Mouse (Mus musculus): ENCODE measurements around the gene Phtf2.

Phtf2 gene

DNA sequence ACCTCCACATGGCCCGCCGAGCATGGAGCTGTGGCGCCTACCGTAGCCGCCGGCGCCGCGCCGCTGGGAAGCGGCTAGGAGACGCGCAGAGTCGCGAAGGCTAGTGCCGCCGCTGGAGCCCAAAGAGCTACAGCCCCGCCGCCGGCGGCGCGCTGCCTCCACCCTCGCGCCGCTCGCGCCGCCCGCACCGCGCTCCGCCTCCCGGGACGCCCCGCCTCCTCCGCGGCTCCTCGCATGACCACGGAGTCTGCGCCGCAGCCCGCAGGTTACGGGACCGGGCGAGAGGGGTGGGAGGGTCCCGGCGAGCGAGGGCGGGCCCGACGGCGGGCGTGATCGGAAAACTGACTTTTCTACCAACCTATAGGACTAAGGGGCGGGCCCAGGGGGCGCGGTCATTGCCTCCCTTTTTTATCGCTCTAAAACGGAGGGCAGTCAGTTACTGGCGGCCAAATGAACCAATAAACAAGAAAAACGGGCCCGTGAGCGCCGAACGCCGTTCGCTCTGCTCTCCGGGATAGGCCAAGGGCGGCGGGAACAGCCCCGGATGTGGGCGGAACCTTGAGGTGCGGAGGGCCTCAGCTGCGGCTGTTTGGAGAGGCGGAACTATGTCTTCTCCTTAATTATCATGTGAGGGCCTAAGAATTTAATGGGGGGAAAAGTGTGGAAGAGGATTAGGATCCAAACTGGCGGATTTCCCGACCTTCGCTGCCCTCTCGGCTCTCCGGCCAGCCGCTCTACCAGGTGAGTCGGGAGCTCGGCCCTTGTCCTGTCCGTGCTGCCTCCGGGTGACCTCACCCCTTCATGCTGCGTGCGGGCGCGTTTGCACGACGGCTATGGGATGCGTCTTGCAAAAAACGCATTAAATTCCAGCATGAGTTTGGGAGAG lies at the start of gene Phtf2, which contains the start of gene Tmem60:
TSS of gene Phtf2 (minus strand) at position 210 of the 886 bp plus-strand sequence.
TSS of gene Tmem60 (plus strand) at position 277 of the 886 bp plus-strand sequence.
- peak; percentile 98 for DNase-seq (ENCODE audit: extremely low read depth, low read depth)

DNA sequence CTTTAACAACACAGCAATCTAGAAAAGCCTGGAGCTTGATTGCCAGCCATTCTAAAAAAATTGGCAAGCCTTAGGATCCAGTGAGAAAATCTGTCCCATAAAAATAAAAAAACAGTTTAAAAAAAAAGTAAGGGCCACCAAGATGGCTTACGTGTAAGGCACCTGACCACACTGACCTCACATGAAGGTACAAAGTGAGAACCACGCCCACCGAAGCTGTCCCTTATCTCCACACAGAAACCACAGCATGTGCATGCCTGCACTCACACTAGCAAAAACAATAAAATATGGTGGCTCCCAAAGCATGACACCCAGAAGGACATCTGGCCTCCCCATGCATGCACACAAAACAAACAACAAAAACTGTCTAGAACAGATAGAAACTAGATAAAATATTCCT lies 49.4 kb upstream of the Phtf2 start:
- no peak for DNase-seq (ENCODE audit: extremely low read depth, low read depth)

DNA sequence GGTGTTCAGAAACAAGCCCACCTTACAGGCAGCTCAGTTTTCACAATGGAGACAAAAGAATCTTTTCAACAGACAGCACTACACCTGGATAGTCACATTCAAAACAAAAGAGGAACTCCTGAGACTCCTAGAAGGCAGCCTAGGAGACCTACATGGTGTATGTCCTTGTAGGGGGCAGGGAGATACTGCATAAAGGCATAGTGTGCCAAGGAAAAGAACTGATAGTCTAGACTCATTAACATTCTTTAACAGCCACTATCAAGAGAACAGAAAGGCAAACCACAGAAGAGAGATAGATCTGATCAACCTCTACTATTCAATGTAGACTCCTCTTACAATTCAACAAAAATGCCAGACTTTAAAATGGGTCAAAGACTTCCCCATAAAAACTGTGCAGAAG lies 48.5 kb upstream of the Phtf2 start:
- no peak for DNase-seq (ENCODE audit: extremely low read depth, low read depth)

DNA sequence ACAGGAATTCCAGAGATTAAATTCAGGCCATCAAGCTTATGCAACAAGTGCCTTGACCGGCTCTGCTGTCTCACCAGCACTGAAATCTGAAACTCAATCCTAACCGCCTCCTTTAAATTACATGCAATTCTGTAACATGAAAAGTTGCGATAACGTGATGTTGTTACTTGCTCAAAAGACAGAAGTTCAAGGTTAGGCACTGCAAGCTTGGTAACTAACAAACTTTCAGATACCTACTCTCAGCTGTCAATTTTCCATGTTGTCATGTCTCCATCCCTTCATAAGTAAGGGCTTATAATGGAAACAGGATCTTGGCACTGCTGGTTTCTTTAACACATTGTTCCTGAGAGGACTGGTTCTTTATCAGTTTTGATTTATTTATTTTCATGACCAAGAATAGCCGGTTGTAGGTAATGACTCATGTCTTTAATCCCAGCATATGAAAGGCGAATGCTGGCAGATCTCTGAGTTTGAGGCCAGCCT lies 47.8 kb upstream of the Phtf2 start:
- no peak for DNase-seq (ENCODE audit: extremely low read depth, low read depth)

DNA sequence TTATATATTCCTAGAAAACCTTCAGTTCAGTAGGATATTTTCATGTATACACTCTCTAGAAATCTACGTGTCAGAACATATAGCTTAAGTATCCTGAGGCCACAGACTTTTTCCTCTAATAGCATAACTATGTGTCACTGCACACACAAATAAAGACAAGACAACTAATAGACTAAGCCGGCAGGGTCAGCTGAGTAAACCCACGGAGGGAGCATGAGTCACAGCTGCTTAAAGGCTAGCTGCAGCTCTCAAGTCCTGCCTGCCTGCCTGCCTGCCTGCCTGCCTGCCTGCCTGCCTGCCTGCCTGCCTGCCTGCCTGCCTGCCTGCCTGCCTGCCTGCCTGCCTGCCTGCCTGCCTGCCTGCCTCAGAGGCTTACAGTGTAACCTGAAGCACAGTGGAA lies 43.5 kb upstream of the Phtf2 start:
- no peak for DNase-seq (ENCODE audit: extremely low read depth, low read depth)

DNA sequence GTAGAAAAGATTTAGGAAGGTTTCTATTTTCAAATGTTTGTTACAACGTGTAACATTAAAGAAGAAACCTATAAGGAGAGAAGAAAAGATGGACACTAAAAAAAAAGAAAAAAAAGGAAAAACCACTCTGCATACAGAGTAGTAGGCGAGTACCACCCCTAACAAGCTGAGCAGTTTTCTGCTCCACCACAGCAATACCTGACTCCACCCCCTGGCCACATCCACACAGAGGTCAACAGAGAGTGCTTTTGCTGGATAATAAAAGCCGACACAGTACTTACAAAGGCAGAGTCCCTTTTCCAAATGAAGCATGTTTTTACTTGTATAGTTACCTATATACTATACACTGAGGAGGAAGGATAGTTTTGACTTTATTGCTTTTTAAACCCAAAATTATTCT lies 42.7 kb upstream of the Phtf2 start:
- DNase-seq (ENCODE audit: extremely low read depth, low read depth), result no peak

DNA sequence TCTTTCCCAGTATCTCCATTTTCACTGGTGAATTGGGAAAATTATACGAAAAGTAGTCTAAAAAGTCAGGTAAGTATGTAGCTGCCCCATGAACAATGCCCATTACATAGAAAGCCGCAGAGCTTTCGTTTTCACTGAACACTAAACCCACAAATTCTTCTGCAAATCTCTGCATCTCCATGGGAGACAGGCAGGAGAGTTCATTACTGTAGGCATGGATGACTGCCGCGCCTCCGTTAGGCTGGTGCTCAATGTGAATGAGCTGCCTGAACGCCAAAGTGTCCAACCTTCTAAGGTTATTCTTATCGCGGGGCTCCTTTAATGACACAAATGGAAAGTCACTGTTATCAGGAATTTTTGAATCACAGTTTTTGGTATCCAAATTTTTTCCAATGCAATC lies 37.6 kb upstream of the Phtf2 start:
- no peak for DNase-seq (ENCODE audit: extremely low read depth, low read depth)

DNA sequence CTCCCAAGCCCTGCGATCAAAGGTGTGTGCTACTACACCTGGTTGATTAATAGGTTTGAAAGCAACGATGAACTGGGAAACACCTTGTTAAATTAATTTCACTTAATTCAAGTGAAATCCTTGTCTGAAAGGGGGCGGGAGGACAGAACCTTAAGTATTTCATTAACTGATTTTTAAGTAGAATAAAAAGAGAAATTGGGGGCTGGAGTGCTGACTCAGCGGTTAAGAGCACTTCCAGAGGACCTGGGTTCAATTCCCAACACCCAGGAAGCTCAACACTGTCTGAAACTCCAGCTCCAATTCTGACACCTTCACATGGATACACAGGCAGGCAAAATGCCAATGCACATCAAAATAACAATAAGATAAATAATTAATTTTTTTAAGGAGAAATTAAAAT lies 37.0 kb upstream of the Phtf2 start:
- no peak for DNase-seq (ENCODE audit: extremely low read depth, low read depth)

DNA sequence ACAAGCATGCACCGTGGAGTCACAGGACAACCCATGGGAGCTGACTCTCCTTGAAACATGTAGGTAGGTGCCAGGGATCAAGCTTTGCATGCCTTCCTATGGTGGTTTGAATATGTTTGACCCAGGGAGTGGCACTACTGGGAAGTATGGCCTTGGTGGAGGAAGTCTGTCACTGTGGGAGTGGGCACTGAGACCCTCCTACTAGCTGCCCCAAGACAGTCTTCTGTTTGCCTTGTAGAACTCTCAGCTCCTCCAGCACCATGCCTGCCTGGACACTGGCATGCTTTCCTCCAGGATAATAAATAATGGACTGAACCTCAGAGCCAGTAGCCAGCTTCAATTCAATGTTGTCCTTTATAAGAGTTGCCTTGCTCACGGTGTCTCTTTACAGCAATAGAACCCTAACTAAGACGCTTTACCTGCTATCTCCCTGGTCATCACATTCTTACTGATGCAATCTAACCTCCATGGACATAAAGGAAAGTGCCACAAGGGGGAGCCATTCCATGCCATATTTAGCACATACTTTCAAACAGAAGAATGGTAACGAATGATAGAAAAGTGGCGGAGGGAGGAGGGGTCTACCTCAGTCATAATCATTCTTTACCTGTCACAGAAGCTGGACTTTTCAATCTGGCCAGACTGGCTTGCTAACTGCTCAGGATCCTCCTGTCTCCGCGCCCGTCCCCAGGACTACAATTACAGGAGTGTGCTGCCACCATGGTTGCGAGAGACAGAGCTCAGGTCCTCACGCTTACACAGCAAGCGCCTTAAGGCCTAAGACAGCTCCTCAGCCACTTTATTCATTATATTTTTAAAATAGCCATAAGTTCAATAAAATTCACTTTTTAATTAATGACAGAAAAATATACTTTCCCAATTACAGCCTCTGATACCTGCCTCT lies 31.7 kb upstream of the Phtf2 start:
- DNase-seq (ENCODE audit: extremely low read depth, low read depth), result no peak

DNA sequence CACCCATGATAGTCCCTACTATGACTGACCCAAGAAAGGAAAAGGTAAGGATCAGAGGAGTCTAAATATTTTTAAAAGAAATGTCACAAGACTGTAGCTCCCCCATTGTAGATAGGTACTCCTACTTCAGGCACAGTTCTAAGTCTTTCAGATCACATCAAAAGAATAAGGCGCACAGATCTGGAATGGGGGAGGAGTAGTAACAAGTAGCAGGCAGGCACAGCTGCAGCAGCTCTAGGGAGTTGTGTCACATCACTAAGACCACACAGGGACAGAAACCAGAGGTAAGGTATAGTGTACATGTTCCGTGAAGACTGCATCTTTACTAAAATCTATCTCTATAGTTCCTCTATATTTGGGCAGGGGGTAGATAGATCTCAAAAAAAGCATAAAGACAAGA lies 29.8 kb upstream of the Phtf2 start:
- DNase-seq (ENCODE audit: extremely low read depth, low read depth), result no peak

DNA sequence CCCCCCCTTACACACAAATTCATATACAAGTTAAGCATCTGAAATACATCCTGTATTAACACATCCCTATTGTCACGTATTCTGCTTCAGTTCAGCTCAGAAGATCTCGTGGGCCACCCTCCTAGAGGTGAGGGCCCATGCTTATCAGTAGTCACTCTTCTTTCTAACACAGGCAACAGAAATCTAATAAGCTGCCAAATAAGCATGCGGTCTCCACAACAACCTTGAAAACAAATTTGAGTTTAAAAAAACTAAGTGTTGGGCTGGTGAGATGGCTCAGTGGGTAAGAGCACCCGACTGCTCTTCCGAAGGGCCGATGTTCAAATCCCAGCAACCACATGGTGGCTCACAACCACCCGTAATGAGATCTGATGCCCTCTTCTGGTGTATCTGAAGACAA lies 24.3 kb upstream of the Phtf2 start:
- DNase-seq (ENCODE audit: extremely low read depth, low read depth), result no peak

DNA sequence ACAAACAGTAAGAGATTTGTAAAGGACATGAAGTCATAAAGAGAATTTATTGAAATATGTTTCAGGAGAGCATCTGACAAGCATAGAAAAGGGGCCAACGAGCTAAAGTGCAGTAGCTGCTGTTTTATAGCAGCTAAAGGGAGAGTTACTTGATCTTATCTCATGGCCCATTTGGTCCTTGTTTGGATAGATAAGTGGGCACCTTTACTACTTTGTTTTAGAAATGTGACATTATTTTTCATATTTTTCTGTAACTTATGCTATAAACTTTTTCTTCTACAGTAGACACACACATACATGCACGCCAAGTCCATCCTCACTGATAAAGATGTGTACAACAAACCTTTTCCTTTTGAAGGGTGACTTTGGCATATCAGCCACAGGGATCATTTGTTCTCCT lies 23.5 kb upstream of the Phtf2 start:
- peak; percentile 46 for DNase-seq (ENCODE audit: extremely low read depth, low read depth)

DNA sequence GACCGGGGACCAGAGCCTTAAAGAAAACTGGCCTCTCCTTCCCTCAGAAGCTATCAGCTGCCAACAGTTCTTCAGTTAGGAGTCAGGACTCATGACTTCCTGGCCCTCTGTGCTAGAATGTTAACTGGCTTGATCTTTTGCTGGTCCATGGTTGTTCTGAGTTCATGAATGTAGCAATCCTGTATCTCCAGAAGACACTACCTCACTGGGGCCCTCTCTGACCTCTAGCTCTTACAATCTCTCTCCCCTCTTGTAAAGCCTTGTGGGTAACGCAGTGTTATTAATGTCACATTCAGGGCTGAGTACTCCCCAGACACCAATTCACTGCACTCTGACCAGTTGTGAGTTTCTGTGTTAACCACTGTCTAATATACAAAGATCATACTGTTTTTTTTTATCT lies 22.7 kb upstream of the Phtf2 start:
- no peak for DNase-seq (ENCODE audit: extremely low read depth, low read depth)

DNA sequence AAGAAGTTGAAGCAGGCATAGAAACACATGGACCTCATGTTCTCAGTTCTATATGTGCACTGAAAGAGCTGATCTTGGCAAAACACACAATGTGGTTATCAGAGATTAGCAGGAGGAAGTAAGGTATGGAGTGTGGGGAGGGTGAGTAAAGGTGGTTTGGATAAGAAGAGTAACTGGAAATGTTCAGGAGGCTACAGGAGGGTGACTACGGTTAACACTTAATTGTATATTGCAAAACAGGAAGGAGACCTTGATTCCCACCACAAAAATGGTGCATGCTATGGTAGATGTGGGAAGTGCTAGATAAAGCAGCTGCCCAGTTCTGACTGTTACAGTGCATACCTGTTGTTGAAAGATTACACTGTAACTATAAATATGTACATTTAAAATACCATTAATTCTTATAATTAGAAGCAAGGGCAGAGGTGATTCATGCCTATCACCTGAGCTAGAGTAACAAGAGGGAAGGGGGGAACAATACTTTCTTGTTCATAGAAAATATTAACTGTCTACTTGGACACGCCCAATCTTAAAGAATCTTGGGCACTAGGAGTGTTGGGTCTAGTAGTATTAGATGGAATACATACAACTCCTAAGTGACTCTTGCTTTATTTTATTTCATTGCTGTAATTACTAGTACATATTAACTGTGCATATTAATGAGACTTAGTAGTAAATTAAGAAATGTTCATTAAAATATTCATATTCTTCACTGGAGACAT lies 15.7 kb upstream of the Phtf2 start:
- DNase-seq (ENCODE audit: extremely low read depth, low read depth), result peak; percentile 100

DNA sequence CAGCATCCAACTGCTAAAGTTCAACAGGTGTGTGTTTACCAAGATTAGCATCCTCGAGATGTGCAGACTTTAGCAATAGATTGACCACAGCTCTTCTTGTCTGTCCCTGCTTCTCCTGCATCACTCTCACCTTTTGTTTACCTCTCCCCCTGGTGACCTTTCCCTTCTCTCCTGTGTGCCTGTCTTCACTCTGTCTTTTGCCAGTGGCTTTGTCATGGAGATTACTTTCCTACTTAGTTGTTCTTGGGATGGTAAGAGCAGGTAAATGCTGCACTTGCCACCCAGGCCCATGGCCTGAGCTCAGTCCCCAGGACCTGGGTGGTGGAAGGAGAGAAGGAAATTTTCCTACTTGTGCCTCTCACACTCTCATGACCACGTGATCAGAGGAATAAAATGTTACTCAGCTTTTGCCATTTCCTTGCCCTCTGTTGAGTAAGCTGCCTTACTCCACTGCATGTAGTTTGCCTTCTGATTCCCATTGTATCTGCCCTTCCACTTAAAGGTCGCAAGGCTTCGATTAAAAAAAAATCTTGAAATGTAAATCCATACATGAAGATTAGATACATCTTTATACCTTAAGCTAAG lies 2.2 kb upstream of the Phtf2 start:
- DNase-seq (ENCODE audit: extremely low read depth, low read depth), result no peak

DNA sequence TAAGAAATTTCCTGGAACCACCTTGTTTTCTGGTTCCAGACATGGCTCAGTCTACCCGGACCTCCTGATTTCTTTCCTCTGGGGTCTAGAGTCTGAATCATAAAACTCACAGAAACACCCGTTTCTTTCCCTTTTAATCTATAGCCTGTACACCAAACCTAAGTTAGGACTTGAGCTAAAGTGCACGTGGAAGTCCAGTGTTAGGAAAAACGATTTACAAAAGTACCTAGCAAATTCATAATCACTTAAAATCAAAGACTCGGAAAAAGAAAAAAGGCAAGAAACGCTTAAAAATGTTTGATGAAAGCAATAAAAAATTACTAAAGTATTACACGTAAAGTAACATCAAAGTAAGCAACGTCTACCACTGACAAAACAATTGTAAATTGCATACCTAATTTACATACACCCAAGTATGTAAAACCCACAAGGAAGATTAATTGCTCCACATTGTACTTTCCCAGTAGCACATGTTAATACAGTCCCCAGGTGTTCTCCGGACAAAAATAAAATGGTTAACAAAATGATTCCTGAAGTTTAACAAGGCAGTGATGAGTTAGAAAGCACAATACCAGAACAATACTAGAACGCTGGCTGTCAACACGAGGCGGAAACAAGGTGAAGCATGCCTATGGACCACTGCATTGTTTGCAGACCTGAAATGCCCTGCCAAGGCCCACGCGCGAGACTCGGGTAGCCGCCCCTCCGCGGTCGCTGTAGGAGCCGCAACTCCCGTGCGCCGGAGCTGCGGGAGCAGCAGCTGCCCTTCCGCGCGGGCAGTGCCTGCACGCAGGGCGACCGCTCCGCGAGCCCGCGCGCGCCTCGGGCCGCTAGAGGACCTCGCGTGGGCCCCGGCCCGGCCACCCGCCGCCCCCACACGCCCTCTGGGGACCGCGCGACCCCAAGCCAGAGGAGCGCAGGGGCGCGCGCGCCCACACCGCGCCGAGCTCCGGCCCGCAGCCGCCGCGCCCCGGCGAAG lies 838 bp downstream of the Phtf2 start:
- peak; percentile 51 for DNase-seq (ENCODE audit: extremely low read depth, low read depth)

DNA sequence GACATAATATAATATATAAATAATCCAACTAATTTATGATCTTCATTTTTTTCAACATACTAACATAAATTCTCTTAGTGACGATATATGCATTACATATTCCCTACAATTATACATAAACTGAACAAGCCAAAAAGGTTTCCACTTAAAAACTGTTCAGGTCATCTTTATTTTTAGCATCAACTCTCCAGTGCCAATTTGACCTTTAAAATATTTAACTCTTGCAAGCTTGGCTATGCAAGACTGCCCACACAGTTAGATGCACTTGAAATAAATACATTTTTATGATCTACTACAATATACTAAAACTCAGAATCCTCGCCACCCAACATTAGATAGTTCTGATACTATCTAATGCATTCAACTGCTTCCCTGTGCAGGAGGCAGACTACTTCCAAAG lies 1.5 kb downstream of the Phtf2 start:
- no peak for DNase-seq (ENCODE audit: extremely low read depth, low read depth)

DNA sequence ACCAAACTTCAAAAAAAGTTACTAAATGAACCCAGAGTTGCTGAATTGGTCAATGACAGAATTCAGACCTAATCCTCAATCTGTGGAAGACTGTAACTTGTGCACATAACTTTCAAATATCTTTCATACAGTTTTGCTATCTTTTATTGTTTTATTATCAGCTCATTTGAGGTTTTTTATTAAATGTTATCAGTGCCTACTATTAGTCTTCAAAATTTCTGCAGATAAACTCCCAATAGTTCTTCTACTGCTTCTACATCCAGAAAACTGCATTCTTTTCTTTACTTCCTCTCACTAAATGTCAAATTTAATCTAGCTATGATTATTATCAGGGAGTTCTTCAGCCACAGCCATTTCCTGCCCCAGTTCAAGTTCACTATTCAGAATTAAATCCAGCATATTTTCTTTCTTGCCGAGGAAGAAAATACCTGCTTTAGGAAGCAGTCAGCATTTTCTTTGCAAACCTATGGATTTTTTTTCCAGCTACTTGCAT lies 4.9 kb downstream of the Phtf2 start:
- DNase-seq (ENCODE audit: extremely low read depth, low read depth), result no peak

DNA sequence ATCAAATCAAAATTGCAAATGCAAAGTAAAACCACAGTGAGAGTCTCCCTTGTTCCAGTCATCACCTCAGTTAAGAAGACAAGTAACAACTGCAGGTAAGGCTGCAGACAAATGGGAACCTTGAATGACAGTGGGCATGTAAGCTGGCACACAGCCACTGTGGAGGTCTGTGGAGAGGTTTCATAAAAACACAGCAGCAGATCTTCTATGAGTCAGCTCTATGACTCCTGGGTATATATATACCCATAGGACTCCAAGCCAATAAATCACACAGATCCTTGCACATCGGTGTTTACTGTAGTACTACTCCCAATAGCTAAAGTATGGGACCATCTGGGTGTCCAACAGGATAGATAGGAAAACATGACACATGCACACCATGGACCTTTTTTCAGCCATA lies 8.8 kb downstream of the Phtf2 start:
- no peak for DNase-seq (ENCODE audit: extremely low read depth, low read depth)
